Mouse (Mus musculus) heart, adult 2 months (tissue): ENCODE measurements around the gene Ash1l. TPM values are rescaled to one million over a fixed set of nuclear protein-coding genes. Genes with fewer than 3 reads are reported as not detected.
A peak's percentile ranks its signal among the peaks of the same experiment; 100 is the strongest.

ENCODE experiments used
- DNase-seq, 2 experiments: peaks; one replicate each; pipeline ENCODE4 v3.0.0; 2021
- H3K27ac ChIP-seq: fragments of 200-600 bp; 2 replicates; pipeline ENCODE4 v1.8.1; 2022
- H3K27me3 ChIP-seq: fragments of 200-500 bp; 2 replicates; pipeline ENCODE4 v1.6.1; 2012; ENCODE audit warnings: mild to moderate bottlenecking, low read length, inconsistent platforms, mixed read lengths; ENCODE audit not compliant: control insufficient read depth, insufficient read depth
- H3K36me3 ChIP-seq: fragments of 200-500 bp; 2 replicates; pipeline ENCODE4 v1.6.1; 2012; ENCODE audit warnings: low read length, inconsistent platforms; ENCODE audit not compliant: control insufficient read depth, insufficient read depth
- H3K4me1 ChIP-seq: fragments of 200-500 bp; 2 replicates; pipeline ENCODE4 v1.6.1; 2011; ENCODE audit warnings: low read length; ENCODE audit not compliant: control insufficient read depth, insufficient read depth
- H3K4me3 ChIP-seq: fragments of 200-600 bp; 2 replicates; pipeline ENCODE4 v1.8.1; 2022
- H3K79me2 ChIP-seq: fragments of 200-500 bp; replicated peaks from 2 replicates; pipeline ENCODE4 v1.6.1; 2012; ENCODE audit warnings: mild to moderate bottlenecking, inconsistent platforms, low read length, moderate library complexity, mixed read lengths; ENCODE audit not compliant: control insufficient read depth, insufficient read depth
- H3K9ac ChIP-seq: fragments of 200-500 bp; 2 replicates; pipeline ENCODE4 v1.6.1; 2012; ENCODE audit warnings: low read depth, mild to moderate bottlenecking, control low read depth, inconsistent platforms, low read length, mixed read lengths
- CTCF ChIP-seq: fragments of 200-600 bp; IDR thresholded peaks from 2 replicates; pipeline ENCODE4 v1.8.1; 2022; ENCODE audit warnings: antibody characterized with exemption, mild to moderate bottlenecking, moderate library complexity
- EP300 ChIP-seq: fragments of 200-500 bp; IDR thresholded peaks from 2 replicates; pipeline ENCODE4 v1.6.1; 2011; ENCODE audit warnings: low read depth, low read length, control low read depth; ENCODE audit not compliant: insufficient read depth
- POLR2A ChIP-seq: fragments of 200-500 bp; IDR thresholded peaks from 2 replicates; pipeline ENCODE4 v1.6.1; 2011; ENCODE audit warnings: mild to moderate bottlenecking, low read depth, low read length, control low read depth; ENCODE audit not compliant: insufficient read depth
- WGBS: fragments of 180-500 bp; shearing (Covaris S2); methylation state at CpG from one replicate; pipeline ENCODE4 v1.1.7; 2018; 5-methylcytosine and 5-hydroxymethylcytosine counted together
- intact Hi-C: fragments of 180-260 bp; cut with DNase I; formaldehyde crosslinking; loops from one replicate; pipeline ENCODE4 v1.15.1; 2025
- polyA plus RNA-seq: library from polyadenylated mRNA; depleted of rRNA; stranded (reverse); fragments of >200 nt; gene quantifications from 2 replicates; pipeline ENCODE4 v1.2.3, GENCODE M21; 2012
- total RNA-seq, 2 experiments: library from RNA; stranded (reverse); gene quantifications; 2 replicates each; pipeline ENCODE4 v1.2.3; 2021

Gene Ash1l
- total and polyA plus RNA-seq, 3 experiments: 6.9 to 41.1 (median 36.4) TPM

- peak within 1 kb of the TSS; percentile 64 for H3K9ac ChIP-seq
- DNase-seq: peak; percentile 86 to 97
- peak within 1 kb of the TSS; percentile 74 for H3K4me3 ChIP-seq
- peak; percentile 43; the same call in 1 of the 2 replicates for TF ChIP-seq POLR2A
- TF ChIP-seq EP300: no peak
- TF ChIP-seq CTCF: peak; percentile 59
- H3K36me3 ChIP-seq: no peaks in the 10 kb centered on the region
- peak within 1 kb of the TSS; percentile 34; the same call in 1 of the 2 replicates for H3K27ac ChIP-seq
- H3K27me3 ChIP-seq: no peaks in the 10 kb centered on the region
- H3K79me2 ChIP-seq: no peaks in the 10 kb centered on the region
- intact Hi-C loops: no loop called here
- WGBS: under 1% methylated on average over 26 of the region's 26 CpGs
- H3K4me1 ChIP-seq: peaks cover 1% of the 10 kb centered on the region; the same call in 1 of the 2 replicates
Observed at GRCm38 (mm10) chr3:89101812-89102494, 151.5 kb downstream of the Ash1l start, which contains the start of gene Fdps. Gene Fdps (minus strand): TSS chr3:89101959.

GRCm38 (mm10) chr3:89102495-89103290, 152.3 kb downstream of the Ash1l start:
- Histone ChIP-seq H3K27ac (no peak overlapping the region), H3K4me3 (peak overlapping the region; percentile 74), H3K79me2 (no peaks in the 10 kb centered on the region), H3K27me3 (no peaks in the 10 kb centered on the region), H3K4me1 (peaks cover 1% of the 10 kb centered on the region; the same call in 1 of the 2 replicates), H3K9ac (no peak overlapping the region), H3K36me3 (no peaks in the 10 kb centered on the region)
- DNase-seq: no peak
- intact Hi-C loops: no loop called here
- TF ChIP-seq CTCF: no peak
- TF ChIP-seq EP300: no peak
- TF ChIP-seq POLR2A: no peak
- WGBS: 58% methylated on average over 12 of the region's 12 CpGs

- Histone ChIP-seq H3K36me3 (no peaks in the 10 kb centered on the region), H3K4me1 (peaks cover 1% of the 10 kb centered on the region; the same call in 1 of the 2 replicates), H3K9ac (no peak overlapping the region), H3K79me2 (no peaks in the 10 kb centered on the region), H3K4me3 (no peak overlapping the region), H3K27me3 (no peaks in the 10 kb centered on the region), H3K27ac (no peak overlapping the region)
- intact Hi-C loops: no loop called here
- no peak for DNase-seq
- WGBS: 58% methylated on average over 4 of the region's 4 CpGs
- TF ChIP-seq POLR2A (no peak), CTCF (no peak), EP300 (no peak)
Observed at GRCm38 (mm10) chr3:89103291-89103595, 152.8 kb downstream of the Ash1l start.

- TF ChIP-seq POLR2A (no peak), CTCF (no peak), EP300 (no peak)
Observed at GRCm38 (mm10) chr3:89106881-89107280, 156.5 kb downstream of the Ash1l start.

GRCm38 (mm10) chr3:89107545-89107944, 157.1 kb downstream of the Ash1l start:
- no peak for DNase-seq
- H3K4me3 ChIP-seq: no peak overlapping the region
- H3K4me1 ChIP-seq: no peaks in the 10 kb centered on the region
- H3K9ac ChIP-seq: no peak overlapping the region
- 46% methylated on average over 3 of the region's 3 CpGs for WGBS
- H3K36me3 ChIP-seq: no peaks in the 10 kb centered on the region
- no peak overlapping the region for H3K27ac ChIP-seq
- TF ChIP-seq CTCF (no peak), EP300 (no peak), POLR2A (no peak)
- intact Hi-C loops: no loop called here
- H3K79me2 ChIP-seq: no peaks in the 10 kb centered on the region
- H3K27me3 ChIP-seq: no peaks in the 10 kb centered on the region

More at GRCm38 (mm10) chr3:89106881-89107280, 156.5 kb downstream of the Ash1l start:
- H3K36me3 ChIP-seq: no peaks in the 10 kb centered on the region
- no peak overlapping the region for H3K9ac ChIP-seq
- H3K27ac ChIP-seq: no peak overlapping the region
- H3K27me3 ChIP-seq: no peaks in the 10 kb centered on the region
- no peak overlapping the region for H3K4me3 ChIP-seq
- no peaks in the 10 kb centered on the region for H3K79me2 ChIP-seq
- intact Hi-C loops: no loop called here
- no peak for DNase-seq
- no peaks in the 10 kb centered on the region for H3K4me1 ChIP-seq

GRCm38 (mm10) chr3:89108146-89108545, 157.7 kb downstream of the Ash1l start:
- Histone ChIP-seq H3K9ac (no peak overlapping the region), H3K4me3 (no peak overlapping the region), H3K27me3 (no peaks in the 10 kb centered on the region), H3K4me1 (no peaks in the 10 kb centered on the region), H3K79me2 (no peaks in the 10 kb centered on the region), H3K36me3 (no peaks in the 10 kb centered on the region), H3K27ac (no peak overlapping the region)
- no peak for DNase-seq
- intact Hi-C loops: no loop called here
- TF ChIP-seq POLR2A (no peak), EP300 (no peak), CTCF (no peak)
- 39% methylated on average over 1 of the region's 1 CpGs for WGBS
